Mouse (Mus musculus) ES-E14 (cell line): ENCODE measurements around the gene Hoxa1.

ENCODE experiments used
- MAFK ChIP-seq: IDR thresholded peaks from 2 replicates; pipeline ENCODE4 v1.6.1; 2014; ENCODE audit warnings: mild to moderate bottlenecking, low read depth, low read length, inconsistent platforms; ENCODE audit not compliant: insufficient read depth
- ZC3H11A ChIP-seq: IDR thresholded peaks from 2 replicates; pipeline ENCODE4 v1.6.1; 2012; ENCODE audit warnings: low read depth, mild to moderate bottlenecking, inconsistent platforms, low read length, borderline replicate concordance
- ZNF384 ChIP-seq: IDR thresholded peaks from 2 replicates; pipeline ENCODE4 v1.6.1; 2012; ENCODE audit warnings: low read depth, low read length, inconsistent platforms

GRCm38 (mm10) chr6:52200073-52200750 lies 42.1 kb upstream of the Hoxa1 start:
- TF ChIP-seq ZNF384 (no peak), MAFK (no peak), ZC3H11A (no peak)
